Mouse (Mus musculus) testis, adult 2 months (tissue): ENCODE measurements around the gene Odf3l2.

Source experiments
- CTCF ChIP-seq: fragments of 200-500 bp; IDR thresholded peaks from 2 replicates; pipeline ENCODE4 v1.5.1; 2012; ENCODE audit warnings: low read depth, mild to moderate bottlenecking, inconsistent platforms, low read length, moderate library complexity; ENCODE audit not compliant: control insufficient read depth, insufficient read depth, insufficient replicate concordance
- POLR2A ChIP-seq: fragments of 200-500 bp; IDR thresholded peaks from 2 replicates; pipeline ENCODE4 v1.6.1; 2012; ENCODE audit warnings: low read depth, mild to moderate bottlenecking, inconsistent platforms, low read length, moderate library complexity; ENCODE audit not compliant: control insufficient read depth

GRCm38 (mm10) chr10:79594872-79595589 lies 50.5 kb downstream of the Odf3l2 start:
- peak; percentile 90; the same call in 1 of the 2 replicates for TF ChIP-seq CTCF
- no peak for TF ChIP-seq POLR2A
